Mouse (Mus musculus) heart, adult 2 months (tissue): ENCODE results near the gene Dpm1. TPM values are rescaled to one million over a fixed set of nuclear protein-coding genes. Genes with fewer than 3 reads are reported as not detected.

ENCODE experiments used
- DNase-seq, 2 experiments: peaks; one replicate each; pipeline ENCODE4 v3.0.0; 2021
- H3K27ac ChIP-seq: fragments of 200-600 bp; 2 replicates; pipeline ENCODE4 v1.8.1; 2022
- H3K27me3 ChIP-seq: fragments of 200-500 bp; 2 replicates; pipeline ENCODE4 v1.6.1; 2012; ENCODE audit warnings: mild to moderate bottlenecking, low read length, inconsistent platforms, mixed read lengths; ENCODE audit not compliant: control insufficient read depth, insufficient read depth
- H3K36me3 ChIP-seq: fragments of 200-500 bp; 2 replicates; pipeline ENCODE4 v1.6.1; 2012; ENCODE audit warnings: low read length, inconsistent platforms; ENCODE audit not compliant: control insufficient read depth, insufficient read depth
- H3K4me1 ChIP-seq: fragments of 200-500 bp; 2 replicates; pipeline ENCODE4 v1.6.1; 2011; ENCODE audit warnings: low read length; ENCODE audit not compliant: control insufficient read depth, insufficient read depth
- H3K4me3 ChIP-seq: fragments of 200-600 bp; 2 replicates; pipeline ENCODE4 v1.8.1; 2022
- H3K79me2 ChIP-seq: fragments of 200-500 bp; replicated peaks from 2 replicates; pipeline ENCODE4 v1.6.1; 2012; ENCODE audit warnings: mild to moderate bottlenecking, inconsistent platforms, low read length, moderate library complexity, mixed read lengths; ENCODE audit not compliant: control insufficient read depth, insufficient read depth
- H3K9ac ChIP-seq: fragments of 200-500 bp; 2 replicates; pipeline ENCODE4 v1.6.1; 2012; ENCODE audit warnings: low read depth, mild to moderate bottlenecking, control low read depth, inconsistent platforms, low read length, mixed read lengths
- CTCF ChIP-seq: fragments of 200-600 bp; IDR thresholded peaks from 2 replicates; pipeline ENCODE4 v1.8.1; 2022; ENCODE audit warnings: antibody characterized with exemption, mild to moderate bottlenecking, moderate library complexity
- EP300 ChIP-seq: fragments of 200-500 bp; IDR thresholded peaks from 2 replicates; pipeline ENCODE4 v1.6.1; 2011; ENCODE audit warnings: low read depth, low read length, control low read depth; ENCODE audit not compliant: insufficient read depth
- POLR2A ChIP-seq: fragments of 200-500 bp; IDR thresholded peaks from 2 replicates; pipeline ENCODE4 v1.6.1; 2011; ENCODE audit warnings: mild to moderate bottlenecking, low read depth, low read length, control low read depth; ENCODE audit not compliant: insufficient read depth
- WGBS: fragments of 180-500 bp; shearing (Covaris S2); methylation state at CpG from one replicate; pipeline ENCODE4 v1.1.7; 2018; 5-methylcytosine and 5-hydroxymethylcytosine counted together
- intact Hi-C: fragments of 180-260 bp; cut with DNase I; formaldehyde crosslinking; loops from one replicate; pipeline ENCODE4 v1.15.1; 2025
- long read RNA-seq: library from polyadenylated mRNA; stranded (forward); transcript quantifications from one replicate; pipeline ENCODE4 v2.0.0, GENCODE M21; 2021
- polyA plus RNA-seq: library from polyadenylated mRNA; depleted of rRNA; stranded (reverse); fragments of >200 nt; gene quantifications from 2 replicates; pipeline ENCODE4 v1.2.3, GENCODE M21; 2012; rRNA removed
- total RNA-seq, 2 experiments: library from RNA; stranded (reverse); gene quantifications; 2 replicates each; pipeline ENCODE4 v1.2.3; 2021

The Dpm1 gene
- total RNA-seq (10 to 100 TPM; 77.6 to 88.1 TPM), polyA plus RNA-seq (15.8 and 25.5 TPM in 2 replicates)
- long read RNA-seq, transcript Dpm1-204 (7 exons, 630 nt): minor isoform, 6 of 67 reads
- long read RNA-seq, transcript Dpm1-209 (9 exons, 2,293 nt): major isoform, 36 of 67 reads
- long read RNA-seq, partial matches to known transcripts: 22 of 67 reads
- long read RNA-seq, other reads (novel, unspliced or antisense): 3 of 67 reads

DNA sequence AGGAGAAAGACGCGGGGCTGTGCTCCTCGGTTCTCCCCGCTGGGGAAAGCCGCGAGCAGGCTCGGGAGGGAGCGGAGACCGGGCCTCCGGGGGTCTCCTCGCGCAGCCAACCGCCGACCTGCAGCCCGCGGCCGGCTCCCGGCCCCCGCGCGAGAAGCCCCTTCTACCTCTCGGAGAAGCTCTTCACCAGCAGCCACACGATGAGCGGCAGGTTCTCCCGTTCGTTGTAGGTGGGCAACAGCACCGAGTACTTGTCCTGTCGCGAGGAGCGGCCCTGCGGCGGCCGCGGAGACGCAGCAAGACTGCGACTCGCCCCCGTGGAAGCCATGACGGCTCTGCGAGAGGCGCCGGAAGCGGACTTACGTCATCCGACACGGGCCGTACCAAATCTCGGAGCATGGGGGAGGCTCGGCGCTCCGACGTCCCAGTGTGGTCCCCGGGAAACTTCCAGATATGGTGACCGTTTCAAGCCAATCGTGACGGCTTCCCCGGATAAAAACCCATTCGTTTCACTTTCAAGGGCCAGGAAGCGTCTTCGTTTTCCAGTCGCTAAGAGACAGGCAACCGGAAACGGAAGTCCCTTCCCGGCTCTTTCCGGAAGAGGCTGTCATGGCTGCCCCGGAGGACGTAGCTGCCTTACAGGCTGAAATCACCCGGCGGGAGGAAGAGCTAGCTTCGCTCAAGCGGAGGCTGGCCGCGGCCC is at the start of gene Dpm1, which contains the start of the genes Gm20716 and Mocs3:
Gene Dpm1, minus strand, starts transcription at position 566 of the 703 bp plus-strand sequence.
Gene Gm20716, minus strand, starts transcription at position 339 of the 703 bp plus-strand sequence.
Gene Mocs3, plus strand, starts transcription at position 597 of the 703 bp plus-strand sequence.
- peak within 1 kb of the TSS; percentile 99 for H3K27ac ChIP-seq
- no peak for TF ChIP-seq CTCF
- peak; percentile 94 for TF ChIP-seq POLR2A
- peak; percentile 49; the same call in 1 of the 2 replicates for TF ChIP-seq EP300
- no peaks in the 10 kb centered on the region for H3K27me3 ChIP-seq
- peak within 1 kb of the TSS; percentile 84 for H3K9ac ChIP-seq
- H3K36me3 ChIP-seq: peaks cover 2% of the 10 kb centered on the region
- H3K4me1 ChIP-seq: peaks cover 5% of the 10 kb centered on the region
- under 1% methylated on average over 73 of the region's 73 CpGs for WGBS
- H3K79me2 ChIP-seq: peaks cover 9% of the 10 kb centered on the region; the same call in 1 of the 2 replicates
- peak; percentile 90 to 93 for DNase-seq
- intact Hi-C loops: loop anchor here (1.0 kb wide), 1 partner anchor 23 kb away; the partner anchor contains the start of gene Adnp
- H3K4me3 ChIP-seq: peak within 1 kb of the TSS; percentile 94

DNA sequence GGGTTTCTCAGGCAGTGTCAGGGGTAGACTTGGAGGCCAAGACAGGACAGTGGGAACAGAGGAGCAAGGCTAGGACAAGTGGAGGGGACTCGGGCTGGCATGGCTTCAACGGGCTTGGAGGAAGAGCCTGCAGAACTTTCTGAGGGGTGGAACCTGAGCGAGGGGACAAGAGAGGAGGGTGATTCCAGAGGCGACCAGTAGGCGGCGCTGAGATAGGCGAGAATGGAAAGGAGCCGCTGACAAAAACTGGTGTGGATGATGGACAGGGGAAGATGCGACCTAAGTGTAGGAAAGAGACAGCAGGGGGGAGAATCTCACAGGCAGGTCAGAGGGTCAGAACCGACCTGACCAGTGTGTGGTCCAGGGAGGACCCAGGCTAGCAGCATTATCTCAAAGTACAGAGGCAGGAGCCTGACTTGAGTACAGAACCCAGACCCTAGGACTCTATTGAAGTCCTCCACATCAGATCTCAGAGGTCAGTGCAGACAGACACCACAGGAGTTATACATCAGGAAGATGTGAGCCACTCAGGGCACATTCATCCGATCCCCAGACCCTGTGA is 44.1 kb upstream of the Dpm1 start:
- TF ChIP-seq EP300 (no peak), CTCF (peak; percentile 91), POLR2A (no peak)
- H3K9ac ChIP-seq: no peak overlapping the region
- 0 out of 2 replicates have a peak, but pooled peaks cover 4% of the 10 kb centered on the region for H3K27me3 ChIP-seq
- H3K4me1 ChIP-seq: no peaks in the 10 kb centered on the region
- DNase-seq: peak; percentile 30 to 71
- no peaks in the 10 kb centered on the region for H3K79me2 ChIP-seq
- intact Hi-C loops: loop anchor here (2.0 kb wide), 1 partner anchor 170 kb away; no protein-coding TSS in a partner anchor
- H3K4me3 ChIP-seq: no peak overlapping the region
- H3K36me3 ChIP-seq: no peaks in the 10 kb centered on the region
- 6% methylated on average over 11 of the region's 11 CpGs for WGBS
- H3K27ac ChIP-seq: no peak overlapping the region

DNA sequence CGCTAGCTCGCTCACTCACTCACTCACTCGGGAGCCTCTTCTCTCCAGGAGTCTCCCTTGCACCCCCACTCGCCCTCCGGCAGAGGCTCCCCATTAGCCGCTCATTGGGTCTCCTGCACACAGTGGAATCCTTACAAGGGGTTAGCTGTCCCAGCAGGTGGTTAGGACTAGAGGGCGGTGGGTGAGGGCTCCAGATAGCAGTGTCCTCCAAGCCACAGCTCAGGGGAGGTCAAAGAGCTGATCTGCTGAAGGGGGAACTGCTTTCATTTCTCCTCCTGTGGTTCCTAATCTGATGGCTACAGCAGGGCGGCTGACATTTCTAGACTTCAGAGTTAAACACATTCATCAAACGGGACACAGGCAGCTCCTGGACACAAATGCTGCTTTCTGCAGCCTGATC is 43.0 kb upstream of the Dpm1 start:
- 25% methylated on average over 9 of the region's 9 CpGs for WGBS
- Histone ChIP-seq H3K9ac (no peak overlapping the region), H3K4me3 (no peak overlapping the region), H3K4me1 (no peaks in the 10 kb centered on the region), H3K36me3 (no peaks in the 10 kb centered on the region), H3K79me2 (no peaks in the 10 kb centered on the region), H3K27ac (no peak overlapping the region), H3K27me3 (peaks cover 7% of the 10 kb centered on the region)
- TF ChIP-seq CTCF (no peak), EP300 (no peak), POLR2A (no peak)
- DNase-seq: no peak
- intact Hi-C loops: no loop called here

GRCm38 (mm10) chr2:168268033-168268432 is 37.6 kb upstream of the Dpm1 start:
- 14% methylated on average over 7 of the region's 7 CpGs for WGBS
- H3K4me1 ChIP-seq: no peaks in the 10 kb centered on the region
- H3K36me3 ChIP-seq: no peaks in the 10 kb centered on the region
- no peak for DNase-seq
- intact Hi-C loops: no loop called here
- H3K27me3 ChIP-seq: peaks cover 4% of the 10 kb centered on the region
- TF ChIP-seq CTCF (peak; percentile 52), POLR2A (no peak), EP300 (no peak)
- no peak overlapping the region for H3K9ac ChIP-seq
- no peak overlapping the region for H3K4me3 ChIP-seq
- H3K27ac ChIP-seq: no peak overlapping the region
- no peaks in the 10 kb centered on the region for H3K79me2 ChIP-seq

GRCm38 (mm10) chr2:168260900-168261299 is 30.5 kb upstream of the Dpm1 start:
- Histone ChIP-seq H3K9ac (no peak overlapping the region), H3K4me1 (no peaks in the 10 kb centered on the region), H3K27ac (no peak overlapping the region), H3K79me2 (no peaks in the 10 kb centered on the region), H3K27me3 (peaks cover 4% of the 10 kb centered on the region; the same call in 1 of the 2 replicates), H3K36me3 (no peaks in the 10 kb centered on the region), H3K4me3 (no peak overlapping the region)
- 88% methylated on average over 10 of the region's 10 CpGs for WGBS
- intact Hi-C loops: no loop called here
- DNase-seq: no peak
- TF ChIP-seq EP300 (no peak), CTCF (no peak)

GRCm38 (mm10) chr2:168260124-168260523 is 29.7 kb upstream of the Dpm1 start:
- H3K79me2 ChIP-seq: no peaks in the 10 kb centered on the region
- no peaks in the 10 kb centered on the region for H3K4me1 ChIP-seq
- H3K36me3 ChIP-seq: no peaks in the 10 kb centered on the region
- no peak for DNase-seq
- H3K27ac ChIP-seq: no peak overlapping the region
- TF ChIP-seq POLR2A (no peak), EP300 (no peak), CTCF (no peak)
- no peak overlapping the region for H3K4me3 ChIP-seq
- peaks cover 4% of the 10 kb centered on the region; the same call in 1 of the 2 replicates for H3K27me3 ChIP-seq
- H3K9ac ChIP-seq: no peak overlapping the region
- 58% methylated on average over 3 of the region's 3 CpGs for WGBS
- intact Hi-C loops: no loop called here
